Mouse (Mus musculus) G1E (cell line): ENCODE data around the gene Tarbp2.

Experiments
- CTCF ChIP-seq: IDR thresholded peaks from 2 replicates; pipeline ENCODE4 v1.5.1; 2012; ENCODE audit warnings: low read depth, low read length, inconsistent platforms, mixed read lengths
- TAL1 ChIP-seq: conservative IDR thresholded peaks from 2 replicates; pipeline ENCODE4 v1.6.1; 2012; ENCODE audit warnings: low read depth, low read length, inconsistent platforms, mixed read lengths

GRCm38 (mm10) chr15:102552599-102552998 is 34.6 kb downstream of the Tarbp2 start:
- TF ChIP-seq CTCF = no peak
- TF ChIP-seq TAL1 = no peak
